Mouse (Mus musculus): ENCODE results near the gene Zbtb45.

Gene Zbtb45

DNA sequence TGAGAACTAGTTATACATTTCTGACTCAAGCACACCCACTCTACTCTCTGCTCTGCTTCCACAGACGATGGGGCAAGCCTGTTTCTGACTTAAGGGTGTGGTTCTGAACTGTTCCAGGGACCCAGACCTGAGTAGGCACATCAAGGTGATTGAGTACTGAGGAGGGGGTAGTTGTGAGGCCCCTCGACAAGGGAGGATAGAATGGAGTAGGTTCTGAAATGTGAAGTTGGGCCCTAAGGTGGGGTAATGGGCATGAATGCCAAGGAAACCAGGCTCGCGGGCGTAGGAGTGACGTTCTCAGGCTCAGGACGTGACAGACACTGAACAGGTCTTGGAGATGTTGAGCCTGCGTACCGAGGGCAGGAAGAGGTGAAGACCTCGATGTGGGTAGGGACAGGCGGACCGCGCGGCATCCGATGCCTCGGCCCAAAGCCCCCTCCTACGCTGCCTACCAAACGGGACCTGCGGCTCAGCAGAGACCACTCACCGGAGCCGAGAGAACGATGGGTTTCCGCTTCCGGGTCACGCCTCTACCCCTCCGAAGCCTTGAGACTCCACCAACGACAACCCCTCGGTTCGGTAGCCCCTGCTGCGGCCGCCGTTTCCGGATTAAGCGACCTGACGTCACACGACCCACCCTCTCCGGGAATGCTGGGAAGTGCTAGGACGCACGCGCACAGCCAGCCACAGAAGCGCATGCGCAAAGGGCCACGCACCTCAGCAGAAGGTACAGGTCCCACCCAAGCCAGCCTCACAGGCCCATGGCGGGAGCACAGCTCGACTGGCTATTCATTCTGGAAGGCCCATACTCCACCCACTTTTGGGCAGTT lies 24.5 kb upstream of the Zbtb45 start, which contains the start of gene Chmp2a:
Chmp2a (minus strand) TSS at position 660 of the 830 bp plus-strand sequence.
- peak; percentile 95 for DNase-seq (ENCODE audit: extremely low read depth, insufficient read length, low spot score)

DNA sequence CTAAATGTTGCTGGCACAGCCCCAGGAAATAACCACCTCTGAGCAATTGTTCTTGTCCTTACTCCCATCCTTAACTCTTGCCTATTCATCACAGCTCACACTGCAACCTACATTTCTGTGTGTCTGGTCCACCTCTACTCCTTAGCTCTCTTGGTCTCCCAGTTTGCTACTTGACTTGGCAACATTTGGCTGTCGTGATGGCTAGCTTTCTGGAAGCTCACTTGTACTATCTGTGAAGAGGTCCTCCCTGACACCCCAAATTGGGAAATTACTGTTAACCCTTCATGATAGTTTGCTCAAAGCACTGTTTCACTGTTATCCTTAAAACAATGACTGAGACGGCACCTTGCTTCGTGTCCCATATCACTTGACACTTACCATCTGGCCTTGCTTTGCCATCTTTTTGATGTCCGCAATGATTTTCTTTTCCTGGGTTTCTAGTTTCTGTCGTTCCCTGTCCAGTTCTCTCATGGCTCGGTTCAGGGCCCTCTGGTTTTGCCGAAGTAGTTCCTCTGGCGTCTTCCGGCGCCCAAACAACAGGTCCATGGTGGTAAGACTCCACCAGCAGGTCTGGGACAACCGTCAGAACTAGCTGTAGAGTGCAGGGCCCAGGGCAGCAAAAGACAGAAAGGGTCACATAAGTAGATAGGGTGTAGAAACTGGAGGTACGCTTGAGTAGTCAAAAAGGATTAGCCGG lies 23.8 kb upstream of the Zbtb45 start:
- no peak for DNase-seq (ENCODE audit: extremely low read depth, insufficient read length, low spot score)

- DNase-seq (ENCODE audit: extremely low read depth, insufficient read length, low spot score) = no peak
Measured at GRCm38 (mm10) chr7:13032541-13032940, 22.7 kb upstream of the Zbtb45 start.

GRCm38 (mm10) chr7:13031983-13032382 lies 22.1 kb upstream of the Zbtb45 start:
- DNase-seq (ENCODE audit: extremely low read depth, insufficient read length, low spot score) = no peak

DNA sequence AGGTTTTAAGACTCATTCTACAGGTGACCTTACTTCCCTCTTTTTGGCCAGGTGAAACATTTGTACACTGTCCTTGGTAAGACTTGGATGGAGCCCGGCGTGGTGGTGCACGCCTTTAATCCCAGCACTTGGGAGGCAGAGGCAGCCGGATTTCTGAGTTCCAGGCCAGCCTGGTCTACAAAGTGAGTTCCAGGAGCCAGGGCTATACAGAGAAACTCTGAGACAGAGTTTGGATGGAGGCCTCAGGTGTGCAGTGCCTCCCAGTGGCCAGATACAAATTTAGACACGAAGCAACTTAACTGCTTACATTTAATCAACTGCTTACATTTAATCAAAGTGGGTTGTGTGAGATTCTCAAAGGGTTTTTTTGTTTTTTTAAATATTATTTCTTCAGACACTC lies 21.2 kb upstream of the Zbtb45 start:
- no peak for DNase-seq (ENCODE audit: extremely low read depth, insufficient read length, low spot score)

DNA sequence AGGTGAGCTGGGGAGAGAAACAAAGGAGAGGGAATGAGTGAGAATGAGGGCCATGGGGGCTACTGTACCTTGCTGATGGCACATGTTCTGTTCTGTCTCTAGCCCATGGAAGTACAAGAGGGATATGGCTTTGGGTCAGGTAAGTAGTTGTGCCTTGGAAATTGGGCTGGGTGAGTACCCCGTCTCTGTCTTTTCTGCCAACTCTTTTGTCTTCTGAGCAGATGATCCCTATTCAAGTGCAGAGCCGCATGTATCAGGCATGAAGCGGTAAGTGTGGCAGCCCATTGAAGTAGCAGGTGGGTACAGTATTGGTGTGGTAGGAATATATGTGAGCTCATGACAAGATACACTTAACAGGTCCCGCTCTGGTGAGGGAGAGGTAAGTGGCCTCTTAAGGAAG lies 19.2 kb upstream of the Zbtb45 start:
- no peak for DNase-seq (ENCODE audit: extremely low read depth, insufficient read length, low spot score)

- DNase-seq (ENCODE audit: extremely low read depth, insufficient read length, low spot score) = no peak
Measured at GRCm38 (mm10) chr7:13025511-13026112, 15.8 kb upstream of the Zbtb45 start.

- DNase-seq (ENCODE audit: extremely low read depth, insufficient read length, low spot score) = peak; percentile 77
Measured at GRCm38 (mm10) chr7:13024805-13025204, 15.0 kb upstream of the Zbtb45 start.

DNA sequence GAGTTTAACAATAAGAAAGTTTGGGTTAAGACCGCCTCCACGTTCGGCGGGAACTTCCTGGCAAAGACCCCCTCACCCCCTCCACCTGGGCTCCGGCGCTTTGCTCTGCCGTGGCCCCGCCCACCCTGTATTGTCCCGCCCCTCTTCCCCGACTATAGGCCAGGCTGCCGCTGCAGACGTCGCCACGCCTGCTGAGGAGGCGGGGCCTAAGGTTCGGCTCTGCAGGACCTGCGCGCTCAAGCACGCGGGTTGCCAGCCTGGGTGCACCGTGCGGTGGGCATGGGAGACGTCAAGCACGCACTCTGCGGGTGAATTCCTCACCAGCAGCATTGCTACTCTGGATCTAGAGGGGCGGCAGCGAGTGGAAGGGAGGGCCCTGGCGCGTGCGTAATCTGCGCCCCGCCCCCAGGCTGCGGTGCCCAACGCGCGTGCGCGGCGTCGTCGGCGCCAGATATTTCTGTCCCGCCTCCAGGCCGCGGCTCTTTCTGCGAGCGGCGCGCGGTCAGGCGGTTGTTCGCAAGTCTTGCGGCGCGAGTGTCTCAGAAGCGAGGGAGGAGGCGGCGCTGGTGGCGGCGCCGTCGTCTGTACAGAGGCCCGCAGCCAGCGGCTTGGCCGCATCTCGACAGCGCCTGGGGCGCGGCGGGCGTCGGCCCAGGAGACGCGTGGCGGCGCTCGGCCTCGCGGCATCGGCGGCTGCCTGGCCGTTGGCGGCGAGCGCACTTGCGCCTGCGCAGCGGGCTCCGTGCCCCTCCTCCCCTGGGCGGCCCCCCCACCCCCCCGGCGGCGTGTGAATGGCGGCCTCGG lies 14.3 kb upstream of the Zbtb45 start:
- peak; percentile 93 for DNase-seq (ENCODE audit: extremely low read depth, insufficient read length, low spot score)

DNA sequence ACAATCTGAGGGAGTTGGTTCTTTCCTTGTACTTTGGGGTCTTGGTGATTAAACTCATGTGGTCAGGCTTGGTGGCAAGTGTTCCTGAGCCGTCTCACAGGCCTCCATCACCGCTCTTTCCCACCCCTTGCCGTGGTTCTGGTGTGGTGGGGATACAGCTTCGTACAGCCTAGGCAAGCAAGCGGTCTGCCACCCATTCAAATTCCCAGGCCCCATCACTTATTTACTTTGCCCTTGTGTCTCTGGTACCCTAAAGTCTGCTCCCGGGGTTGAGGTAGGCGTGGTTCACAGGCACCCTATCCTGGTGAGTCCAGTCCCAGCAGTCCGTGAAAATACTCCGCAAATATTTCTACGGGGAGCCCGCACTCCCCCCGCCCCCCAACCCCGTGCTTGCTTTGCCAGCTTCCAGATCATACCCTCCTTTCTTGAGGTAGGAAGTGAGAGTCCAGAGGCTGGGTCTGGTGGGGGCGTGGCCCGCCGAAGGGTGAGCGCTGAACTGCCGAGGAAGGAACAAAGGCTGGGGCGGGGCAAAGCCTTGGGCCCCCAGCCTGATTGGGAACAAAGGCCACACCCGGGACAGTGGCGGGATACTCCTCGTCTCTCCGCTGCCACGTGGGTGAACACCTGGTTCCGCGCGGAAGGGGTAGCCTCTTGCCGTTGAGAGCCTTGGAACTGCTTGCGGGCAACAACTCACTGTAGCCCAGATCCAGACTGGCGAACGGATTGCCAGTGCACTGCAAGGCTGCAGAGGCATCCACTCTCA lies 13.1 kb upstream of the Zbtb45 start:
- no peak for DNase-seq (ENCODE audit: extremely low read depth, insufficient read length, low spot score)

DNA sequence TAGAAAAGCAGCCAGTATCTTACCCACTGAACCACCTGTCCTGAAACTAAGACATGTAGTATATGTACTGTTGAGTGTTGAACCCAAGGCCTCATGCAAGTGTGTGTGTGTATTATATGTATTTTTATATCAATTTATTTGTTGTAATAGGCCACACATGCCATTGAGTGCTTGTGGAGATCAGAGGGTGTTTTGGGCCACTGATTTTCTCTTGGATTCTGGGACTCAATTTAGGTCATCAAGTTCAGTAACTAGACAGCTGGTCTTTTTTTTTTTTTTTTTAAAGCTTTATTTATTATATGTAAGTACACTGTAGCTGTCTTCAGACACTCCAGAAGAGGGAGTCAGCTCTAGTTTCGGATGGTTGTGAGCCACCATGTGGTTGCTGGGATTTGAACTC lies 5.4 kb upstream of the Zbtb45 start:
- DNase-seq (ENCODE audit: extremely low read depth, insufficient read length, low spot score) = no peak

DNA sequence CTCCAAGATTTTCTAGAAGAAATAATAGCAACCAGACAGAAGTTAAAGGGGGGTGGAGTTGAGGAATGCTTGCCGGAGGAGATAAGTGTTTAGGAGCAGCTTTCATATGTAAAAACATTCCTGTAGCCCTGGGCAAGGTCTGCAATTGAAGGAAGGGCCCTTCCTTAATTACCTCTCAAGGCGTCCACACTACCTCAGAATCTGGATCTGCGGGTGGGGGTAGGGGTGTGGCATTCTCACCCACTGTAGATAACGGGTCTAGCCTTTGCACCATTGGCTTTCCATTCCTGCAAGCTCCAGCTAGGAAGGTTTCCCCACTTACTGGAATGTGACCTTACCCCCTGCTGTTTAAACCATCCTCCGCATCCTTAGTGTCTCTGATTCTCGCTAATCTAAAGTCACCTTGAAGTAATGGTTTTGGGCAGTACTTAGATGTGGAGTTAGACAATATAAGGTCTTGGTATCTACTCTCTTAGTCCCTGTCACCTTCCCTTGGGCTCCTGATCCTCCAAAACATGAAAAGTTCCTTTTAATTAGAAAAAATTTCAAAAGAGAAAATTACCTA lies 4.5 kb upstream of the Zbtb45 start:
- no peak for DNase-seq (ENCODE audit: extremely low read depth, insufficient read length, low spot score)

GRCm38 (mm10) chr7:13013671-13014070 lies 3.8 kb upstream of the Zbtb45 start:
- no peak for DNase-seq (ENCODE audit: extremely low read depth, insufficient read length, low spot score)

DNA sequence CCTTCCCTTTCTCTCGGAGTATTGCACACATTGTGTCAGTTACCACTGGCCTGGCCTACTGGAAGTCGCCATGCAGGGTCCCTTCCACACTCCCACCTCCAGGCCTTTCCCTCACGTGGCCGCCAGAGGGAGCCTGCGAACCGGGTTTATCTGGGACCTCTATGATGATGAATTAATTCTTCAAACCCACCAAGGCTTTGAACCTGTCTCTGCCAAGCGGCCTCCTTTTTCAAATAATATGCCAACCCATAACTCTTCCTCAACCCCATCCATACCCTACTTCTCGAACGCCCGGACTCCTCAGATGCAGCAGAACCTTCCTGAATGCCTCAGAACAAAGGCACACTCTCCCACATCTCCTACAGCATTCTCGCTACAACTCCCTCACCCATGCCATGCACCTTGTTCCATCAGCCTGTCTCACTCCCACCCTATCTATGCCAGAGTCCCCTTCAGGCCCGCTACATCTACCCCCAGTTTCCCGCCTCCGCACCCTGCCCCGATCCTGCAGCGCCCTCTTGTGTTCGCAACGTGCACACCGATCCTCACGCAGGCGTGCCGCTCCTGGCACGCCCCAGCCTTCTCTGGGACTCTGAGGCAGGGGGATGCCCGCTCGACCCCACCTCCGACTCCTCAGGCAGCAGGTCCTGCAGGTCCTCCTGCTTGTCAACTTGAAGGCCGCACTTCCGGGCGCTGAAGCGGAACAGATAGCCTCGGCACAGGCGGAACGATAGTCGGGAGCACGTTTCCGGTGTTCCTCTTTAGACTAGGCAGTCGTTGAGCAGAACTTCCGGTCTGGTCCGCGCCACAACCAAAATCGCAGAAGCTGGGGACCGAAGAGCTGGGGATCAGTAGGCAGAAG lies 460 bp downstream of the Zbtb45 start:
- DNase-seq (ENCODE audit: extremely low read depth, insufficient read length, low spot score) = peak; percentile 96

DNA sequence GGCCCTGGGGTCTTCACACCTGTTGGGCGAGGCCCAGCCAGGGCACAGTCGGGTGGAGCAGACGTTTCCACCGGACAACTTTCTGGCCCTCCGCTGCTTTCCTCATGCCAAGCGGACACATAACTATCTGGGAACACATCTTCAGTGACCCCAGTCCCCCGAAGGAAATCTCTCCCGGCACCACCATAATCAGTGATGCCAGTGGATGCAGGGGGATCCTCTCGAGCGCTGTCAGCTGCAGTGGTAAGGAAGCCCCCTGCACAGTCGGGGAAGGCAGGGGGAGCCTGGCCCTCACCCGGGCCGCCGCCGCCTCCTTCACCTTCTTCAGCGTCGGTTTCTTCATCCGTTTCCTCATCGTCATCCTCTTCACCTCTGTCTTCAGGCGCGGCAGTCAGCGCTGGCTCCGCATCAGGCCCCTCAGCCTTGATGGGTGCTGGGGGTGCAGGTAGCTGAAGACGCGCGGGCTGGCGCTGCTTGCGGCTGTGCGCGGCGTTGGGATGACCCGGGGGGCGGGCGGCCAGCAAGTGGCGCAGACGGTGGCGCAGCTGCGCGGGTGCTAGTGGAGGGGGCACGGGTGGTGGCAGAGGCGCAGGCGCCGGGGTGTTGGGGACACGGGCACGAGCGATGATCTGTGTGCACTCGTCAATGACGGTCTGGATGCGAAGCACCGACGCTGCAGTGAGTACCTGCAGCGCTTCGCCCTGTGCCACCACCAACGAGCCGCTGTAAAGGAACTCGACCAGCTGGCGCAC lies 2.3 kb downstream of the Zbtb45 start:
- DNase-seq (ENCODE audit: extremely low read depth, insufficient read length, low spot score) = no peak

DNA sequence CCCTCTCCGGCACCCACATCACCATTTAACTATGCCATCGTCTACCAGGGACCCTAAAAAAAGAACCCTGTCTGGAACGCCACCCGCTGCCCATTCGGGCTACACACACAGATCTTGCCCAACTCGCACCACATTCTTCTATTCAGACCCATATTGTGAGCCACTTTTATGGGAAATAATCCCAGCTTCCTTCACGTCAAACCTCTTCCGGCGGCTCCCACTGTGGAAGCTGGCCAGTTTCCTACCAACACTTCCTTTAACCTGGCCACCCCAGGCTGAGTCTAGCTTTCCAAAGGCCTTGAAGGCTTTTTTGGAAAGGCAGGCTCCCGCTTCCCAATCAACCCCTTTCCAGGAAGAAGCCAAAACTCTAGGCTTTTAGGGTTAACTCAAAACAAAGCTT lies 3.3 kb downstream of the Zbtb45 start:
- no peak for DNase-seq (ENCODE audit: extremely low read depth, insufficient read length, low spot score)

- DNase-seq (ENCODE audit: extremely low read depth, insufficient read length, low spot score) = no peak
Measured at GRCm38 (mm10) chr7:13006011-13006410, 3.8 kb downstream of the Zbtb45 start.

GRCm38 (mm10) chr7:13003380-13003779 lies 6.5 kb downstream of the Zbtb45 start:
- DNase-seq (ENCODE audit: extremely low read depth, insufficient read length, low spot score) = no peak
